Mouse (Mus musculus) mouse trophoblast stem cell (cell line): ENCODE measurements around the gene Axl.

Experiments
- in situ Hi-C, 2 experiments: fragments of 300-500 bp; cut with MseI, MboI; formaldehyde crosslinking; loops; 2 replicates in 1 of 2; 3 replicates in 1 of 2; pipeline ENCODE4 v1.15.1; 2025

Gene Axl

DNA sequence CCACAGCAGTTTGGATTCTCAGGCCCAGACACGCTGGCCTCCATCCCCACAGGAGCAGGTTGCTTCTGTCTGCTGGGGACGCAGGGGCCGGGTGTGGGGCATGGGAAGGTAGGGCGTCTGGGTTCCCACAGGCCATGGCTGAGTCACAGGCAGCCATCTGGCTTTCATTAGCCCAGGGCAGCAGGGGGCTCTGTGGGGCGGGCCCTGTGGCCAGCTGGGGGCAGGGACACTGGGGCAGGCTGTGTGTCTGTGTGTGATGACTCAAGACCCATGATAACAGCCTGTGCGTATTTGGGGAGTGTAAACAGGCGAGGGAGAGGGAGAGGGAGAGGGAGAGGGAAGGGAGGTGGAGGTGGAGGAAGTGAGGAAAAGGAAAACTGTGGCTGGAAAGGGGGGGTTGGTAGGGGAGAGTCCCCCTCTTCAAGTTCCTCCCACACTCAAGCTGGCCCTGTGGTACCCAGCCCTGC lies 76.7 kb downstream of the Axl start:
- in situ Hi-C loops = no loop called here

DNA sequence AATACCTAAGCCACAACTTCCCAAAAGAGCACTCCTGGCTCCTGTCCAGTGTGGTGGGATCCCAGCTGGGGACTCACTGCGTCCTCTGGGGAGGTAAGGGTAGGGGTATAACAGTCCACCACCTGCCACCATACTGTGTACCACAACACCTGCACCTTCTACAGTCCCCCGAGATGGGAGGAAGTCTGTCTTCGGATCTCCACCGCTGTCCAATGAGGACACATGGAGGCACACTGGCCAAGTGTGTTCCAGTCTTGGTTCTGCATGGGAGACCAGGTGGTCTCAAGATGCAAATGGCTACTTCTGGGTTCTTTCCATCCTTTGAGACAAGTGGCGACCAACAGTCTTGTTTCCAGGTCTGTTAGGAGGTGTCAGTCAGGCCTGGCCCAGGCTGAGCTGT lies 77.3 kb downstream of the Axl start:
- in situ Hi-C loops = no loop called here

GRCm38 (mm10) chr7:25710519-25711130 lies 77.9 kb downstream of the Axl start:
- in situ Hi-C loops = no loop called here

- in situ Hi-C loops = no loop called here
Measured at GRCm38 (mm10) chr7:25709961-25710360, 78.5 kb downstream of the Axl start.

GRCm38 (mm10) chr7:25707581-25708292 lies 80.8 kb downstream of the Axl start:
- in situ Hi-C loops = no loop called here
